Mouse (Mus musculus) forebrain, embryonic 10.5 days (tissue): ENCODE results near the gene Mrps25. TPM values are rescaled to one million over a fixed set of nuclear protein-coding genes. Genes with fewer than 3 reads are reported as not detected.

Experiments used
- DNase-seq: peaks from one replicate; pipeline ENCODE4 v3.0.0-alpha.2; 2017; ENCODE audit warnings: low spot score; ENCODE audit errors: extremely low spot score
- H3K27ac ChIP-seq: fragments of 300-500 bp; sonication (generic); 2 replicates; pipeline ENCODE4 v1.5.1; 2016; ENCODE audit warnings: mild to moderate bottlenecking
- H3K27me3 ChIP-seq: fragments of 300-500 bp; sonication (generic); 2 replicates; pipeline ENCODE4 v1.6.1; 2016; ENCODE audit warnings: mild to moderate bottlenecking; ENCODE audit not compliant: poor library complexity, severe bottlenecking
- H3K36me3 ChIP-seq: fragments of 300-500 bp; sonication (generic); replicated peaks from 2 replicates; pipeline ENCODE4 v1.6.1; 2016; ENCODE audit warnings: mild to moderate bottlenecking, moderate library complexity
- H3K4me1 ChIP-seq: fragments of 300-500 bp; sonication (generic); 2 replicates; pipeline ENCODE4 v1.6.1; 2016
- H3K4me3 ChIP-seq: fragments of 300-500 bp; sonication (generic); 2 replicates; pipeline ENCODE4 v1.5.1; 2016; ENCODE audit warnings: mild to moderate bottlenecking, moderate library complexity
- H3K9me3 ChIP-seq: fragments of 300-500 bp; sonication (generic); 2 replicates; pipeline ENCODE4 v1.6.1; 2016; ENCODE audit warnings: mild to moderate bottlenecking, moderate library complexity
- WGBS: fragments of 180-500 bp; shearing (Covaris S2); methylation state at CpG from one replicate; pipeline ENCODE4 v1.1.7; 2016; 5-methylcytosine and 5-hydroxymethylcytosine counted together
- polyA plus RNA-seq: library from polyadenylated mRNA; unstranded; fragments of >200 nt; fragmentation: Nextera tagmentation; extraction: Ambion mirVana; gene quantifications from 2 replicates; pipeline ENCODE4 v1.2.1, GENCODE M21; 2016

The Mrps25 gene
- polyA plus RNA-seq, 1 experiment from 2014 or later, result 103 TPM

- no peaks in the 10 kb centered on the region for H3K4me1 ChIP-seq
- H3K36me3 ChIP-seq, result peaks cover 94% of the 10 kb centered on the region
- 98% methylated on average over 1 of the region's 1 CpGs for WGBS
- H3K27me3 ChIP-seq, result no peaks in the 10 kb centered on the region
- no peak for DNase-seq
- no peak overlapping the region for H3K27ac ChIP-seq
- no peak overlapping the region for H3K4me3 ChIP-seq
- peaks cover 11% of the 10 kb centered on the region; the same call in 1 of the 2 replicates for H3K9me3 ChIP-seq
Observed at GRCm38 (mm10) chr6:92176450-92176849, 7.4 kb downstream of the Mrps25 start.

GRCm38 (mm10) chr6:92162724-92163123 lies 21.1 kb downstream of the Mrps25 start:
- Histone ChIP-seq H3K4me3 (no peak overlapping the region), H3K4me1 (peaks cover 7% of the 10 kb centered on the region), H3K9me3 (no peaks in the 10 kb centered on the region), H3K36me3 (peaks cover 99% of the 10 kb centered on the region), H3K27ac (no peak overlapping the region), H3K27me3 (no peaks in the 10 kb centered on the region)
- DNase-seq, result no peak
- WGBS, result 88% methylated on average over 1 of the region's 1 CpGs

GRCm38 (mm10) chr6:92158801-92159200 lies 25.0 kb downstream of the Mrps25 start:
- no peak for DNase-seq
- no peaks in the 10 kb centered on the region for H3K9me3 ChIP-seq
- H3K4me1 ChIP-seq, result peaks cover 7% of the 10 kb centered on the region
- WGBS, result 90% methylated on average over 3 of the region's 3 CpGs
- H3K27me3 ChIP-seq, result no peaks in the 10 kb centered on the region
- H3K27ac ChIP-seq, result no peak overlapping the region
- H3K36me3 ChIP-seq, result peaks cover 99% of the 10 kb centered on the region
- no peak overlapping the region for H3K4me3 ChIP-seq

- H3K4me1 ChIP-seq, result no peaks in the 10 kb centered on the region
- no peaks in the 10 kb centered on the region for H3K9me3 ChIP-seq
- H3K27ac ChIP-seq, result no peak overlapping the region
- peaks cover 94% of the 10 kb centered on the region for H3K36me3 ChIP-seq
- WGBS, result 90% methylated on average over 1 of the region's 1 CpGs
- no peak overlapping the region for H3K4me3 ChIP-seq
- DNase-seq, result no peak
- no peaks in the 10 kb centered on the region for H3K27me3 ChIP-seq
Observed at GRCm38 (mm10) chr6:92153774-92154173, 30.1 kb downstream of the Mrps25 start.

- Histone ChIP-seq H3K27ac (no peak overlapping the region), H3K4me3 (no peak overlapping the region), H3K9me3 (no peaks in the 10 kb centered on the region), H3K36me3 (peaks cover 68% of the 10 kb centered on the region), H3K27me3 (no peaks in the 10 kb centered on the region), H3K4me1 (no peaks in the 10 kb centered on the region)
- 96% methylated on average over 4 of the region's 4 CpGs for WGBS
- DNase-seq, result no peak
Observed at GRCm38 (mm10) chr6:92145881-92146280, 38.0 kb downstream of the Mrps25 start.

- no peaks in the 10 kb centered on the region for H3K9me3 ChIP-seq
- no peak overlapping the region for H3K4me3 ChIP-seq
- DNase-seq, result no peak
- no peaks in the 10 kb centered on the region for H3K27me3 ChIP-seq
- 84% methylated on average over 2 of the region's 2 CpGs for WGBS
- peaks cover 25% of the 10 kb centered on the region for H3K36me3 ChIP-seq
- H3K27ac ChIP-seq, result no peak overlapping the region
- 0 out of 2 replicates have a peak, but pooled peaks cover 5% of the 10 kb centered on the region for H3K4me1 ChIP-seq
Observed at GRCm38 (mm10) chr6:92136356-92136755, 47.5 kb downstream of the Mrps25 start.

- no peak overlapping the region for H3K4me3 ChIP-seq
- H3K9me3 ChIP-seq, result no peaks in the 10 kb centered on the region
- H3K27ac ChIP-seq, result no peak overlapping the region
- 0 out of 2 replicates have a peak, but pooled peaks cover 5% of the 10 kb centered on the region for H3K4me1 ChIP-seq
- no peak for DNase-seq
- no peaks in the 10 kb centered on the region for H3K27me3 ChIP-seq
- H3K36me3 ChIP-seq, result peaks cover 8% of the 10 kb centered on the region
- 91% methylated on average over 2 of the region's 2 CpGs for WGBS
Observed at GRCm38 (mm10) chr6:92133617-92134016, 50.2 kb downstream of the Mrps25 start.

GRCm38 (mm10) chr6:92132021-92132911 lies 51.6 kb downstream of the Mrps25 start:
- 0 out of 2 replicates have a peak, but pooled peaks cover 5% of the 10 kb centered on the region for H3K4me1 ChIP-seq
- peaks cover 10% of the 10 kb centered on the region for H3K36me3 ChIP-seq
- H3K27me3 ChIP-seq, result no peaks in the 10 kb centered on the region
- 97% methylated on average over 3 of the region's 3 CpGs for WGBS
- no peak overlapping the region for H3K27ac ChIP-seq
- H3K4me3 ChIP-seq, result no peak overlapping the region
- no peak for DNase-seq
- H3K9me3 ChIP-seq, result no peaks in the 10 kb centered on the region

- DNase-seq, result no peak
- Histone ChIP-seq H3K4me1 (0 out of 2 replicates have a peak, but pooled peaks cover 5% of the 10 kb centered on the region), H3K9me3 (no peaks in the 10 kb centered on the region), H3K27me3 (no peaks in the 10 kb centered on the region), H3K4me3 (no peak overlapping the region), H3K36me3 (peaks cover 10% of the 10 kb centered on the region), H3K27ac (no peak overlapping the region)
- 93% methylated on average over 1 of the region's 1 CpGs for WGBS
Observed at GRCm38 (mm10) chr6:92131456-92131855, 52.4 kb downstream of the Mrps25 start.

- no peak overlapping the region for H3K27ac ChIP-seq
- 0 out of 2 replicates have a peak, but pooled peaks cover 1% of the 10 kb centered on the region for H3K4me1 ChIP-seq
- no peak for DNase-seq
- H3K9me3 ChIP-seq, result no peaks in the 10 kb centered on the region
- H3K36me3 ChIP-seq, result peaks cover 7% of the 10 kb centered on the region; the same call in 1 of the 2 replicates
- H3K4me3 ChIP-seq, result no peak overlapping the region
- H3K27me3 ChIP-seq, result no peaks in the 10 kb centered on the region
- 98% methylated on average over 1 of the region's 1 CpGs for WGBS
Observed at GRCm38 (mm10) chr6:92126861-92127468, 56.9 kb downstream of the Mrps25 start.

GRCm38 (mm10) chr6:92124547-92124946 lies 59.3 kb downstream of the Mrps25 start:
- DNase-seq, result no peak
- Histone ChIP-seq H3K9me3 (no peaks in the 10 kb centered on the region), H3K4me1 (no peaks in the 10 kb centered on the region), H3K27ac (no peak overlapping the region), H3K4me3 (no peak overlapping the region), H3K36me3 (peaks cover 10% of the 10 kb centered on the region; the same call in 1 of the 2 replicates), H3K27me3 (no peaks in the 10 kb centered on the region)
